Mouse (Mus musculus): Measurements from ENCODE around the gene Lrba.

Lrba gene

DNA sequence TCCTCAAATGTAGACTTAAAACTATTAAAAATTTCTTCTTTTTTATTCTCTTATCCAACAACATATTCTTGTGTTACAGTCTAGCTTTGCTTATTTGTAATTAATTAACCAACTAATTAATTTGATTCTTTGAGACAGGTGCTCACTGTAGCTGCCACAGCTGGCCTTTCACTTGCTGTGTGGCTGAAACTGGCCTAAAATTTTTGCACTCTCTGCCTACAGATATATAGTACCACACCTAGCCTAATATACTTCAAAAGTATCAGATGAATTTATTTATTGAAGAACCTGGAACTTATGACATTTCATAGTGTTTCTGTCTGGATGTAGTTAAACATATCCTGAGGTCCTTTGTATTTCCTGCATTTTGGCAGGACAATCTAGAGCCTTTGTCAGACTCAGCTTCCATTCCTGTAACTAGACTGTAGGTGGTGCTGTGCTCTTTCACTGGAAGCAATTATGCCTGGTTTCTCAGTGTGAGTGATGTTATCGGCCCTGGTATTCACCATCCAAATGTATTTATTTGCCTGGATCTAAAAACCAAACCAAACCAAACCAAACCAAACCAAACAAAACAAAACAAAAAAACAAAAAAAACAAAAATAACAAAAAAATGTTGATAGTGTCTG lies 43.7 kb downstream of the Lrba start:
- peak; percentile 59 for DNase-seq

DNA sequence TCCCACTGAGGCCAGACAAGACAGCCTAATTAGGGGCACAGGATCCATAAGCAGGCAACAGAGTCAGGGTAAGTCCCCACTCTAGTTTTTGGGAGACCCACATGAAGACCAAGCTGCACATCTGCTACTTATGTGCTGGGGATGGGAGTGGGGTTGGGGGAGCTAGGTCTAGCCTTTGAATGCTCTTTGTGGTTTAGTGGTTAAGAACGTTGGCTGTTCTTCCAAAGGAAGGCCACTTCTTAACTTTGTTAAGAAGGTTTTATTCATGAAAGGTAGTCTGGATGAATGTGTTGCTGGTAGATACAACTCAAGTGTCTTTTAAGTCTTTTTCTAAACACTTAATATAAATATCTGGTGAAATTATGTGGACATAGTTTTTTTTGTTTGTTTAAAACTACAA lies 51.2 kb downstream of the Lrba start:
- DNase-seq = no peak

DNA sequence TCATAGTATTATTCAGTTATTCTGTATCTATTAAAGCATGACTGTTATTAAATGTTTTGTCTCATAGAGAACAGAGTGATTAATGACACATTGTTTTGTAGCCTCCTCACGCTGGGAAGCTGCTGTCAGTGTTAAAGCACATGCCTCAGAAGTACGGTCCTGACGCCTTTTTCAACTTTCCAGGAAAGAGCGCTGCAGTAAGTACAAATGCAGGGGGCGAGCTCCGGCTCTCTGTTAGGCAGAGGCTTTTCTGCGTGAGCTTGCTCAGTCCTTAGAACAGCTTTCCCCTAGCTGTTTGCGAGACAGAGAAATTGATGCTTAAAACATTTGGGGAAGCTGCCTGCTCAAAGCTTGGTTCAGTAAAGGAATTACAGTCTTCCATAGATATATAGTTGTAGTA lies 66.8 kb downstream of the Lrba start:
- no peak for DNase-seq

DNA sequence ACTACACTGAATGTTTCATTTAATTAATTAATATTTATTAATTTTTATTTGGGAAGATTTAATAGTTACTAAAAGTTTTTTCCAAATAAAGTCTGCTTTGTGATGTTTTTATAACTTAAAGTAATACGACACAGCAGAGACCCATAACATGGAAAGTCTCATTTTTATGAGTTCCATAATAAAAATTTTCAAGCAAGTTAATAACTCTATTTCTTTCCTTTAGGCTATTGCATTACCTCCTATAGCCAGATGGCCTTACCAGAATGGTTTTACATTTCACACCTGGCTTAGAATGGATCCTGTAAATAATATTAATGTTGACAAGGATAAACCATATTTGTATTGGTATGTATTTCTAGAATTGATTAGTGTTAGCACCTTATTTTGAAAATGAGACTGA lies 70.4 kb downstream of the Lrba start:
- no peak for DNase-seq

DNA sequence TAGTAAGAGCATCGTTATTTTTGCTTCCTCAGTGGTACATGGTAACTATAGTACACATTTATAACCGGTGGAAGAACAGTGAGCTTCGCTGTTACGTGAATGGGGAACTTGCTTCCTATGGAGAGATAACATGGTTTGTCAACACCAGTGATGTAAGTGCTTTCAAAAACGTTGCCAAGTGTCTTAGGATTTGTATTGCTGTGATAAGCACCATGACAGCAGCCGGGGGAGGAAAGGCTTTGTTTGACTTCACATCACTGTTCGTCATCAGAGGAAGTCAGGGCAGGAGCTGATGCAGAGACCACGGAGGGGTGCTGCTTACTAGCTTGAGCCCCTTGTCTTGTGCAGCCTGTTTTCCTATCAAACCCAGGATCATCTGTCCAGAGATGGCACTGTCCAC lies 71.7 kb downstream of the Lrba start:
- DNase-seq = no peak

DNA sequence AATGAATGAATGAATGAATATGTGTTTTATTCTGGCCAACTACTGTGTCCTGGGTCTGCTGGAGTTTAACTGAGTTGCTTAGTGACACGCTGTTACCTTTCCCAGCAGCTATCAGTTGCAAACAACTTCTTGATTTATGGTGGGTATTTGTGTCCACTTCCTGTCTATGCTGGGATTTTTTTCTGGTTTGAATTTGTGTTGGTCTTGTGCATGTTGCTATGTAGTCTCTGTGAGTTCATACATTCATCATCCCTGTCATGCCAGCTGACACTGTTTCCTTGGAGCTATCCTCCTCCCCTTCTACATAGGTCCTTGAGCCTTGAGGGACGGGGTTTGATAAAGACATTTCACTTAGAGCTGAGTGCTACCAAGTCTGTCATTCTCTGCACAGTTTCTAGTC lies 84.4 kb downstream of the Lrba start:
- no peak for DNase-seq

DNA sequence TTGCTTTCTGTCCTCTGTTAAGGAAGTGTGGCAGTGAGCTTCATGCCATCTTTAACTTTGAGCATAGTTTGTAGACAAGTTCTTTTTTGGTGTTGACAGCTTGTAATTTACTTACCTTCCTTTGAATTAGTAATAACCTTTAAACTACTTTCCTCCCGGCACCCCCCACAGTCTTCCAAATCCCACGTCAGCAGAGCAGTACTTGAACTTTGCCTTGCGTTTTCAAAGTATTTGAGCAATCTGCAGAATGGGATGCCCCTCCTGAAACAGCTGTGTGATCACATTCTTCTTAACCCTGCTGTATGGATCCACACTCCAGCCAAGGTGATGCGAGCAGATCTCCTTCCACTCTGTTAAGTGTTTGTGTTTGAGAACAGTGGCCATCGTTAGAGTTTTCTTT lies 85.7 kb downstream of the Lrba start:
- DNase-seq = no peak

DNA sequence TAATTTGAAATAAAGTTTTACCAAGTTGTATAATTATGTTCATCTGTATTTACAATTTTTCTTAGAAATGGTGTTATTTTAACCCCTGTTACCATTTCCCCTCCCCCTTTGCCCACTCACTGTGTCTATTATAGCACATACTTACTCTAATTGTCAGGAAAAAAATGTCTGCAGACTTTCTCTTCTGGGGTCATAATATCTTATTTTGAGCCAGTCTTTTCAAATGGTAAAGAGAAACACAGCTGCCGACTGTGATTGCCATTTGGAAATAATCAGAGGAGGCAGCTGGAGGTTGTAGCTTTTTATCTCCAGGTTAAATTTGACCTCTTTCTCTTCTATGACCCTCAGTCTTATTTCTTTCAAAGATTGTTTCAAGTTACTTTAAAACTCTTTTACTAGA lies 86.9 kb downstream of the Lrba start:
- DNase-seq = no peak

DNA sequence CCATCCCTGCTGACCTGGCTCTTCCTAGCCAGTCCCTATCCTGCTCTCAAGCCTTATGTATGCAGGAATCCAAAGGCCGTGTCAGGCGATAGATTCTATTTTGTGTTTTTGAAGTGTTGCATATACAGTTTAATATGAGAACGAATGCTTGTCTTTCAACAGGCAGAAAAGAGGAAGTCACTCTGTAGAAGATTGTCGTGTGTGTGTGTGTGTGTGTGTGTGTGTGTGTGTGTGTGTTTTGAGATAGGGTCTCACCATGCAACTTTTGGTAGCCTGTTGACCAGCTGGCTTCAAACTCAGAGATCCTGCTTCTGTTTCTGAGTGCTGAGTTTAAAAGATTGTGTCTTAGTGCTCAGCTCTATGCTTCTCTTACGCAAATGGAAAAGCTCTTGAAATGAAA lies 93.2 kb downstream of the Lrba start:
- no peak for DNase-seq

DNA sequence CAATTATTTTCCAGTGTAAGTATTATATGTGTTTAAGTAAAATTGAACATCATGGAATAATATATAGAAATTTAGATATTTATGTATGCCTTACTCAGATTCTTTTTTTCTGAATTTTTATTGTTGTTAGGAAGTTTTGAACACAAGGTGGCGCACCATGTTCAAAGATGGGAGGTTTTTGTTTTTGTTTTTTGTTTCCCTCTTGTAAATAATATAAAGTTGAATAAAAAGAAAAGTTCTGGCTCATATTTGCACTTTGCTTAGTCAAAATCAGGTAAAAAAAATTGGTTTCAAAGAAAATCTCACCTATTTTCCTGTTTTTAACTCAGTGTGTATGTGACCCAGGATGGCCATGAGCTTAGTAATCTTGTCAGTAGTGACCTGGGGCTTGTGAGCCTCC lies 104.1 kb downstream of the Lrba start:
- peak; percentile 27 for DNase-seq

DNA sequence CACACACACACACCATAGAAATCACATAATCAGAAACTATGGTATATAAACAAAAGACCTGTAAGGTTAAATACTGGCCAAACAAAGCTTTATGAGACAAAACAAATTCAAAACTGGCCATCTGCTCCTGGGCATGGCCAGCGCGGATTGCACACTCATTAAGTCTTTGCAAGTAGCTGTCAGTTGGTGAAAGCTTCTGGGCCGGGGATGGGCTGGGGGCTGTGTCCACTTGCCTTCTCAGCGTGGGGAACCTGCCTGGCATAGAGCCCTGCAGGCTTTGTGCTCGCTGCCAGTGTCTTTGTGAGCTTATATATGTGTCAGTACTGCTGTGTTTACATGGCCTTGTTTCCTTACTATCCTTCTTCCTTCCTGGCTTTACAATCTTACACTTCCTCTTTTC lies 118.8 kb downstream of the Lrba start:
- no peak for DNase-seq

DNA sequence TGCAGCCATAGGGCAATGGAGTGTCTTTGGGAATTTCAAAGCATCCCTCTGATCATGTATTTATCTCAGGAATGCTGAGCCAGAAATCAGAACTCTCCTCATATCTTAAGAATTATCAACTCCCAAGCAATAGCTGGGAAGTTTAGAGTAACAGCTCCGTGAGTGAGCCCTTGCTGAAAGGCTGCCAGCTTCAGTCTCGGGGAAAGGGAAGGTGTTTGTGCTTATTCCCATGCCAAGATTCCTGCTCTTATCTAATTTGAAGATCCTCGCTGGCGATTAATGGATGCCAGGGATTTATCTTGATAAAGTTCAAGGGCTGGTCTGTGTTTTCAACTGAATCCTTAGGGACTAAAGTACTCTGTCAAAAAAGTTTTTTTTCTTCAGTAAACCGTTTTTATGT lies 138.0 kb downstream of the Lrba start:
- no peak for DNase-seq

DNA sequence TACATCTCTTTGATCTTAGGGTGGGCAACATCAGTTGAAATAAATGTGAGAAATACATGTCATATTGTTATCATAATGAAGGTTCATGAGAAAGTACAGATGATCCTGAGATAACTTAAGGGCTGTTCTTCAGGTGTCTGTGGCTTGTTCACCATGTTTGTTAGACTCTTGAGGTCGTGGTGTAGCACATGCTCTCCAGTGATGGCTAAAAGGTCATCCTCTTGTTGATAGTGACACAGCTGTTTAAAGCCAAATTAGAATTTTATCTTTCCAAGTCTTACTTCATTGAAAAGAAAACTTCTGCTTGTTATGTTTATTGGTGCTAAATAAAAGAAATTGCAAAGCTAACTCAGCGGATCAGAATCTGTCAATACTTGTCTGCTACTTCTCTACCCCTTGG lies 147.0 kb downstream of the Lrba start:
- DNase-seq = no peak

DNA sequence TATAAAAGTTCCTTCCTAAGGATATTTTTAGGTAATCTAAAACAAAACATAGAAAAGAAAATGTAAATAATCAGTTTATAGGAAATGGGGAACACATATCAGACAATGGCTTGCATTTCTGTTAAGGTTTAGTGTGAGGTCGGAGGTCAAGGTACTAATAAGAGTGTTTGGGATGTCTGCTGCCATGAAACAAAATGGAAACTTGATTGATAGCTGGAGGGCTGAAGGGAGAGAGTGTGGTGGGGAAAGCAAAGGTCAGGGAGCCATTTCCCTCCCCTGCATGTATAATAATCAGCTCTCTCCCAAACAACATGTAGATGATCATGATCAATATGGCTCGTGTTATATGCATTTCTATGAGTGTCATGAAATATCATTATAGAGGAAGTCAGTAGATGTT lies 150.8 kb downstream of the Lrba start:
- no peak for DNase-seq

DNA sequence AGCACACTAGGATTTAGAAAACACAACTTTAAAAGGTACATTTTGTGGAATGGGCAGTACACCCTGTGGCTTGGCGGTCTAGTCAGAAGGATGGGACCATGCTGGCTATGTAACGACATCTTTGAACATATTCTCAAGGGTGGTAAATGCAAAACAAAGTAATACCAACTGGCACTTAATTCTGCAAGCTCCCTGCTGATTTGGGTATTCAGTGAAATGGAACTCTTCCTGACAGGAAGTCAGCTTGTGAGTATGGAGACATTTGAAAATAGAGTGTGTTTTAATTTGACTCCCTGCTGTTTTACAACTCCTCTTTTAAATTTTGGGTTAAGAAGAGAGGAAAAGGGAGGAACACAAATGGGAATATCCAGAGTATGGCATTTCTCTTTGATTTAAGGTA lies 158.1 kb downstream of the Lrba start:
- DNase-seq = no peak

DNA sequence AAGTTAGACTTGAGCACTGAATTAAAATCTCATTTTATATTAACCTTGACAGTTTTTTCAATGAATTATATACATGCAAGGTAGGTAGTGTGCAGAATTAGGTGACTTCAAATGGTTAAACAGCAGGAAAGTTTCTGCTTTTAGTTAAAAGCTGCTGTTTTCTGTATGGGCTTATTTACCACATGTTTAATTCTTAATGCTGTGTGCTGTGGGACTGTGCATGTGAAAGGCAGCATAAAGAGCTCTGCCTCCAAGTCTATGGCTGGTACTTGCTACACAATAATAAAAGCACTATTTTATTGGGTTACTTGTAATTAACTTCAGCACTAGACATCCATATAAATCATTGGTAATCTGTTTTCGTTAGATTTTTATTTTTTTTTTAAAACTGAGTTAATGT lies 160.6 kb downstream of the Lrba start:
- no peak for DNase-seq

DNA sequence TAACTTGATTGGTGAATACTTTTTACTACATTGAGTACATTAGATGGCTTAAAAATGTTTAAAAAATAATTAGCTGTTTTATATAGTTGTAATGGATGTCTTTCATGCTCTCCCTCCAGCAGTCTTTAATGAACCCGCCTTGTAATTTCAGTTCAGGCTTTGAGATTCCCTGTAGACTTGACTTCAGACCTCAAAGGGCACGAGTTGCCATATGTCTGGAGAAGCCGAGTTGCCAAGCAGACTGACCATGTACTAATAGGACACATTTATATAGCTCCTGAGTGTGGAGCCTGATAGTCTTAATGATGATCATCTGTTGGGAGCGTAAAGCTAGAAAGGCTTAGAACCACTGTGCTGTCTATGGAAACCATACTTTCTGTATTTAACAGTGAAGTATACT lies 161.8 kb downstream of the Lrba start:
- no peak for DNase-seq

DNA sequence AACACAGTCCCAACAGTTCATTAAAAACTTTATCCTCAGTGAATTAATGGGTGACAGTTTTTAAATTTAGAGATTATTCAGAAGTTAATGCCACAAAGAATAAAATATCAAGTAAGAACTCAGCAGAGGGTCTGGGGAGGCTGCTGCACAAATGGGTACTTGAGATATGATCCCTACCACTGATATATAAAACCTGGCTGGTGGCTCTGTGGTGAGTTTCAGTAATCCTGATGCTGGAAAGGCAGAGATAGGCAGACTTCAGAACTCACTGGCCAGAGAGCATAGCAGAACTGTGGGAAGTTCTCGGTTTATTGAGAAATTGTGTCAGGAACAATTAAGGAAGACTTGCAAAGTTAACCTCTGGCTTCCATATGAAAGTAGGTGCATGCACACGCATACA lies 199.3 kb downstream of the Lrba start:
- DNase-seq = no peak

DNA sequence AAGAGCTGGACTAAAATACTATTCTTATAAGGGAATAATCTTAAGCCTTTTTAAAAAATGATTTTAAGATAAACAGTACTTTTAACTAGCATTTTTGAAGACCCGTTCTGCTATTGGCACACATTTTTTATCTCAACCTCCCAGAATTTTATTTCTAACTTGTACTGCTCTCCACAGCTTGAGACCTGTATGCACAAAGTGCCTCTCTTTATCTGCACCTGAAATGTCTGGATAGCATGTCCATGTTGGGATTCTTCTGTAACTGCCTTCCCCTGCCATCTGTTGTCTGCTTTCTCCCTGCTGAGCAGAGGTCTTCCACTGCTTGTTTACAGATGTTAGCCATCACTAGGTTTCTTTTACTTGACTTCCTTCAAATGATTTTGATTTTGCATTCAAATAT lies 202.3 kb downstream of the Lrba start:
- no peak for DNase-seq

DNA sequence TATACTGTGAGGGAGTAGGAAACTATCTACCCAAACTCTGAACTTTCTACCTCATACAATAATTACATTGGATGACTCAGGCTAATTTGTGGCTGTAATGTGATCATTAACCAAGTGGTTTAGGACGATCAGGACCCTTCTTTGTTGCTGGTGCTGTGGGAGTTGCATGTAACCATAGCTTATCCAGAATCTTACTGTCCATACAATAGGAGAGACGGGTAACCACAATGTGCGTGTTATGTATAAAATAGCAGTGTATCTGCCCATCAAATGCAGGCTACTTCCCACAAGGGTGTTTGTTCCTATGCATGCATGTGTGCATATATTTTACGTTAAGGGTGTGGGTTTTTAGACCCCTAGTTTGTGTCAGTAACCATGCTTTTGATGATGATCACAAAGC lies 219.0 kb downstream of the Lrba start:
- DNase-seq = no peak

DNA sequence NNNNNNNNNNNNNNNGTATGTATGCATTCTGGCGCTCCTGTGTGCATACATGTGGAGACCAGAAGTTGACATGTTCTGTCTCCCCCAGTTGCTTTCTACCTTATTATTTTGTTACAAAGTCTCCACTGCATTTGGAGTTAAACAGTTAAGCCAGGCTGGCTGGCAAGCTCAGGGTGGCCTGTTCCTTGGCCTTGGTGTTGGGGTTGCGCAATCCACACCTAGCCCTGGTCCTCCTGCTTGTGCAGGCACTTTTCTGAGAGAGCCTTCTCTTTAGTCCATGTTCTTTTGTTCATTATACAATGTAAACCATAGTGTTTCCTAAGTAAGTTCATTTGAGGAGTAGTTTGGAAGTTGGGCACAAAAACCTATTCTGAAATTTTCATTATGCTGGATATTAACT lies 226.7 kb downstream of the Lrba start:
- DNase-seq = no peak

DNA sequence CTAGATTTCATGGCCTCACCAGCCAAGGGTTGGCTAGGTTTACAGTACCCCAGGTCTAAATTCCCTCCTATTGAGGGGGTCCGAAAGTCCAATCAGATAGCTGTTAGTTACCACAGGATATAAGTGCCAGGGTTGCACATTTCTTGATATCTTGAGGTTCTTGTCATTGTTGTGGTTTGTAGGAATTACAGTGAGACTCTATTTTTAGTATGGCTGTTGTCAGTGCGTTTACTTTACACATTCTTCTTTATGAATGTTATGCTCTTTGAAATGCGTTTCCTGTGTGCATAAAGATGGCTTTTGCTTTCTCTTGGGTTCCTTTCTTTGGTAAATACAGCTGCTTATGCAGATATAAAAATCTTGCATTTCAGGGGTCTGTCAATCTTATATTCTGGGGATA lies 237.1 kb downstream of the Lrba start:
- no peak for DNase-seq

DNA sequence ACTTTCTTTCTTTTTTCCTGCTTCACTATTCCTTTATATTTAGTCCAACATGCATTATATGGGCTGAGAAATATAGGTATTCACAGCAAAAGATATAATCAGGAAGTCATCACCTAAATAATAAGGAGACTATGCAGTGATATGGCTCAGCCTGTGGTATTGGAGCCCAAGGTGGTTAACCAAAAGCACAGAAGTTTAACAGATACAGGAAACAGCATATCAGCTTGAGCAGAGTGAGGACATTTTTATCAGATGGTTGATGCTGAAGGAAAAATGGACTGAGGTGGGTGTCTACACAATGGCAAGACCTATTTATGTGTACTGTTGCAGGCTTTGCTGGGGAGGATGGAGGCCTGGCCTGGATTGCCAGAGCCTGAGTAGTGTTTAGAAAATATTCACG lies 265.5 kb downstream of the Lrba start:
- no peak for DNase-seq

DNA sequence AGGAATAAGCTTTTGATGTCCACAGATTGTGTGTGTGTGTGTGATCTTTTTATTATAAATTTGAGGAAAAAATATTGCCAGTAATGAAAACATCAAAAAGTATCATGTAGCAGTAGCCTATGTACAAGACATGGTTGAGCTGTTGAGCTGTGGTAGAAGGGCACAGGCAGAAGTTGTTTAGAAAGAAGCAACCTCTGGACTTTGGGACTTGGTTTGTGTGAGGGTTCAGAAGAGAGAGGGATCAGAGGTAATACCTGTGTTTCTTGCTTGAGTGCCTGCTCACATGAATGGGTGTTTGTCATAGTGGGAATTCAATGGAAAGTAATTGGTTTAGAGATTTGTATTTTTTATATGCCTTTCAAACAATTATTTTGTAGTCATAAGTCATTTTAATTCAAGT lies 276.1 kb downstream of the Lrba start:
- DNase-seq = no peak

DNA sequence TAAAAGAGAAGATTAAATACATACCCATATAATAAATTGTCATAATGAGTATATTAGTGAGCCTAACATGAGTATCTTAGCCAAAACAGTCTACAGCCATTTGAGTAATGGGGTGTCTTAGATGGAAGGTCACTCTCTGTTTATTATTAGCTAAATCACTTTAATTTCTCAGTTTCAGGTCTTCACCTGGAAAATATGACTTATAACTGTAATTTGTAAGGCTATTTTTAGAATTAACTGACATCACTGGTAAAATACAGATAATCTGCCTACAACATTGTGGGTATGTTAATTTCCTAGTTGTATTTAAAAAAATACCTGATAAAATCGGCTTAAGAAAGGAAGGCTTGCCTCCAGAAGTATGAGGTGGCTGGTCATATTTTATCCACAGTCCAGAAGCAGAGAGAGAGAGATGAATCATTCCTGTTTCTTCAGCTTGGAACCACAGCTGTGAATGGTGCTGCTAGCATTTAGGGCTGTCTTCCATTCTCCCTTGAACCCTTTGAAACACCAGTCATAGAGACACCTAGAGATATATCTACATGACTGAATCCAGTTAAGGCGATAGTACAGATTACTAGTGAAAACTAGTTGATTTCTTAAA lies 294.1 kb downstream of the Lrba start:
- DNase-seq = no peak

Measured in cerebellum, adult 9-10 months (tissue).